Mouse (Mus musculus): ENCODE measurements around the gene Tbc1d10a. TPM values are rescaled to one million over a fixed set of nuclear protein-coding genes. Genes with fewer than 3 reads are reported as not detected.

The Tbc1d10a gene
- total RNA-seq, 2 experiments from 2014 or later = 1.9 to 8.0 TPM

GRCm38 (mm10) chr11:4213107-4213506 lies 26.5 kb downstream of the Tbc1d10a start:
- ATAC-seq (replicated peaks; ENCODE audit: poor library complexity) = no peak

- ATAC-seq (replicated peaks; ENCODE audit: poor library complexity) = no peak
Measured at GRCm38 (mm10) chr11:4214572-4214971, 28.0 kb downstream of the Tbc1d10a start.

GRCm38 (mm10) chr11:4215061-4215460 lies 28.5 kb downstream of the Tbc1d10a start:
- ATAC-seq (replicated peaks; ENCODE audit: poor library complexity) = no peak

GRCm38 (mm10) chr11:4216248-4217000 lies 29.8 kb downstream of the Tbc1d10a start:
- ATAC-seq (replicated peaks; ENCODE audit: poor library complexity) = no peak

- ATAC-seq (replicated peaks; ENCODE audit: poor library complexity) = peak; percentile 87
Measured at GRCm38 (mm10) chr11:4217914-4218629, 31.5 kb downstream of the Tbc1d10a start, which contains the start of gene Castor1. Castor1 (plus strand) TSS chr11:4218225.

GRCm38 (mm10) chr11:4218637-4219036 lies 32.0 kb downstream of the Tbc1d10a start:
- no peak for ATAC-seq (replicated peaks; ENCODE audit: poor library complexity)

- no peak for ATAC-seq (replicated peaks; ENCODE audit: poor library complexity)
Measured at GRCm38 (mm10) chr11:4219317-4219751, 32.7 kb downstream of the Tbc1d10a start.

GRCm38 (mm10) chr11:4219908-4220307 lies 33.3 kb downstream of the Tbc1d10a start:
- ATAC-seq (replicated peaks; ENCODE audit: poor library complexity) = no peak

- peak; percentile 60 for ATAC-seq (replicated peaks; ENCODE audit: poor library complexity)
Measured at GRCm38 (mm10) chr11:4220443-4221400, 34.1 kb downstream of the Tbc1d10a start.

GRCm38 (mm10) chr11:4222046-4222950 lies 35.7 kb downstream of the Tbc1d10a start:
- ATAC-seq (replicated peaks; ENCODE audit: poor library complexity) = no peak

- ATAC-seq (replicated peaks; ENCODE audit: poor library complexity) = peak; percentile 50
Measured at GRCm38 (mm10) chr11:4223393-4224188, 37.0 kb downstream of the Tbc1d10a start.

GRCm38 (mm10) chr11:4224223-4224622 lies 37.6 kb downstream of the Tbc1d10a start:
- ATAC-seq (replicated peaks; ENCODE audit: poor library complexity) = no peak

- no peak for ATAC-seq (replicated peaks; ENCODE audit: poor library complexity)
Measured at GRCm38 (mm10) chr11:4226569-4227325, 40.2 kb downstream of the Tbc1d10a start.

- ATAC-seq (replicated peaks; ENCODE audit: poor library complexity) = no peak
Measured at GRCm38 (mm10) chr11:4228463-4228862, 41.9 kb downstream of the Tbc1d10a start.

GRCm38 (mm10) chr11:4229841-4230240 lies 43.3 kb downstream of the Tbc1d10a start:
- peak; percentile 35 for ATAC-seq (replicated peaks; ENCODE audit: poor library complexity)

- ATAC-seq (replicated peaks; ENCODE audit: poor library complexity) = no peak
Measured at GRCm38 (mm10) chr11:4231435-4231834, 44.8 kb downstream of the Tbc1d10a start.

GRCm38 (mm10) chr11:4232644-4233043 lies 46.1 kb downstream of the Tbc1d10a start:
- ATAC-seq (replicated peaks; ENCODE audit: poor library complexity) = peak; percentile 51

- ATAC-seq (replicated peaks; ENCODE audit: poor library complexity) = no peak
Measured at GRCm38 (mm10) chr11:4235052-4235655, 48.6 kb downstream of the Tbc1d10a start.

All from megakaryocyte progenitor cell, adult 5-6 weeks (primary cell).